Mouse (Mus musculus): ENCODE measurements at regions not wholly inside any gene's neighbourhood (a gene's known extent, or its start where the extent isn't known, plus 50 kb on each side); places are given as distances from the start of the nearest gene placed in this dataset.

DNA sequence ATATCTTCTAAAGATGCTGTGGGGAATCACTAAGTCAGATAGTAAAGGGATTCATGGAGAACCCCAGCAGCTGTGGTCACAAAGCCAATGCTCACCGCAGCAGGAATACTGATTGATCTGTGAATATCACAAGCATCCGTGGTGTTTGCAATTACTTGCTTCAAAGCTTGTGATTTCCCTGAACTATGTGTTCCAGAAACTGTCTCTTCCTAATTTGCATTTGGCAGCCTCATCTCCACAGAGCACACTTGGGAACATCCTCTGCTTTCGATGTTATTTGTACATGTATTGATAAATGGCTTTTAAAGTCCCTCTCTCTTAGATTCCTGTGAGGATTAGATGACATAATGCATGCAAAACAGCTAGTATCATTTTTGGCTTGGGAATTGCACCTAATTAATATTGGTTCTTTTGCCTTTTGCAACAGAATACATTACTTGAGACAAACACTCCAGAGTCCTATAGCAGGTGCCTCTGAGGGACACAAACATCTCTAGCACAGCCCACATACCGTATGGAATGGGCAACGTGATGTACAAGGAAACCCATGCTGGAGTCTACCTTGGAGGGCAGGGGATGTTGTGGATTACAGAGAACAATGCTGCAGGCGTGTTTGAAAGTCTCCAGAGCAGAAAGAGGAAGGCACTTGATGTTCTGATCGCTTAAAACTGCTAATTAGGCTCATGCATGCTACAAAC lies 211.0 kb downstream of the Nuak1 start:
- no peak for DNase-seq (ENCODE audit: low spot score)
- H3K9ac ChIP-seq (ENCODE audit: low read depth, low read length, severe bottlenecking) = no peak overlapping the region
- ATAC-seq (ENCODE audit: low FRiP score, low read depth) = no peak
- no peak for TF ChIP-seq POLR2A (IDR thresholded peaks at IDR 0.05; ENCODE audit: borderline replicate concordance, extremely low read depth, insufficient read depth, insufficient read length)
- no peak overlapping the region for H3K4me2 ChIP-seq (replicated peaks; ENCODE audit: low read depth, low read length, severe bottlenecking)
- no peaks in the 10 kb centered on the region for H3K9me3 ChIP-seq (ENCODE audit: control insufficient read depth, low read length)
- no peak overlapping the region for H3K4me3 ChIP-seq (replicated peaks; ENCODE audit: low read length)
- H3K4me1 ChIP-seq (ENCODE audit: control insufficient read depth, insufficient read depth, low read length) = no peaks in the 10 kb centered on the region
- H3K36me3 ChIP-seq (ENCODE audit: control insufficient read depth, insufficient read depth, low read length) = no peaks in the 10 kb centered on the region
- no peaks in the 10 kb centered on the region for H3K27me3 ChIP-seq (ENCODE audit: control insufficient read depth, insufficient read depth, low read length)
- WGBS = 73% methylated on average over 7 of the region's 7 CpGs
- no peak overlapping the region for H3K27ac ChIP-seq (replicated peaks; ENCODE audit: low read depth, low read length)

DNA sequence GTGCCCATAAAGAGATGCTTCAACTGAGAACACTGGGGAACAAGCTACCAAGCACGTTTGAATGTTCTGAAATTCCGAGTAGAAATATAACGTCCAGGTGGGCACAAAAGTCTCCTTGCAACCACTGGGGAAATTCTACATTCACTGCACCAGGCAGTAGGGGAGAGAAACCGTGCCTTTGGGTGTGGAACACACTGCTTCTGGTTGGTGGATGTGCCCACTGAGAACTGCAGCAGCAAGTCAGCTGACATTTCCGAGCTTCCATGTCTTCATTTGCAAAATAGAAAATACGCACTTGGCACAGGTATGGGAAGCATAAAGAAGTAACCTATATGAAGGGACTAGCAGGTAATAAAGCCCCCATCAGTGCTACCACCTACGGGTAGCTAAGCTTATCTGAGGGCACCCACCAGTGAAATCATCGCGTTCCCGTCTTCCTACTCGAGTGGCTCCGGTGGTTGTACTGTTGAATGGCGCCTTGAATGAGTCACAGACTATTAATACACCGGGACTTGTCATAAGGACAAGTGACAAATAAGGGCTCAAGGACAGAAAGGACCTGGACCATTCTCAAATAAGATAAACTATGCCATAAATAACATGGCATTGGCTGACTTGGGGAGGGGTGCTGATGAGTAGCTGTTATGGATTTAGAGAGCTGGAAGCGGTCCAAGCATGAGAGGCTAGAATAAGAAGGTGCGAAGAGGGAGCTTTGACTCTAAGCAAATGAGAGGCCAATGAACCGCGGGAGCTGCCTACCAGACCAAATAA lies 210.2 kb downstream of the Nuak1 start:
- TF ChIP-seq POLR2A (IDR thresholded peaks at IDR 0.05; ENCODE audit: borderline replicate concordance, extremely low read depth, insufficient read depth, insufficient read length) = no peak
- Histone ChIP-seq H3K27ac (replicated peaks; ENCODE audit: low read depth, low read length) (no peak overlapping the region), H3K4me2 (replicated peaks; ENCODE audit: low read depth, low read length, severe bottlenecking) (no peak overlapping the region), H3K27me3 (ENCODE audit: control insufficient read depth, insufficient read depth, low read length) (no peaks in the 10 kb centered on the region), H3K9me3 (ENCODE audit: control insufficient read depth, low read length) (no peaks in the 10 kb centered on the region), H3K4me1 (ENCODE audit: control insufficient read depth, insufficient read depth, low read length) (no peaks in the 10 kb centered on the region), H3K9ac (ENCODE audit: low read depth, low read length, severe bottlenecking) (no peak overlapping the region), H3K4me3 (replicated peaks; ENCODE audit: low read length) (no peak overlapping the region), H3K36me3 (ENCODE audit: control insufficient read depth, insufficient read depth, low read length) (no peaks in the 10 kb centered on the region)
- ATAC-seq (ENCODE audit: low FRiP score, low read depth) = no peak
- no peak for DNase-seq (ENCODE audit: low spot score)
- 86% methylated on average over 18 of the region's 18 CpGs for WGBS

DNA sequence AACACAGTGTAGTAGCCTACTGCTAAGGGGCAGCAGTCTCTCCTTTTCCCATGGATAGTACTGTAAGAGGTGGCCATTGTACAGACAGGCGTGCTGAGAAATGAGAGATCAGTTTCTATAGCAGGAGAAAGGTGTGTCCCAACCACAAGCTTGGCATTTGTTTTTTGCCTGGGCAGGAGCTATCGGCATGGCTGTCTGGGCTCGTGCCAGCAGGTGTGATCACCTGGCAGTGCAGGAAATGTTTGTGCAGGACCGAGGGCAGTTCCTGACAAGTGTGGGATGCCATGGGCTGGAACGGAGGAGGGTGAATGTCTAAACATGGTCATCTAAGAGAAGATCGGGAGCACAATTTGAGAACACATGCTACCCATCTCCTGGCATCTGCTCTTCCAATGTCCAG lies 205.4 kb downstream of the Nuak1 start:
- ATAC-seq (ENCODE audit: low FRiP score, low read depth) (no peak), DNase-seq (ENCODE audit: low spot score) (no peak)
- Histone ChIP-seq H3K4me3 (replicated peaks; ENCODE audit: low read length) (no peak overlapping the region), H3K9ac (ENCODE audit: low read depth, low read length, severe bottlenecking) (no peak overlapping the region), H3K9me3 (ENCODE audit: control insufficient read depth, low read length) (no peaks in the 10 kb centered on the region), H3K4me1 (ENCODE audit: control insufficient read depth, insufficient read depth, low read length) (no peaks in the 10 kb centered on the region), H3K4me2 (replicated peaks; ENCODE audit: low read depth, low read length, severe bottlenecking) (no peak overlapping the region), H3K27me3 (ENCODE audit: control insufficient read depth, insufficient read depth, low read length) (no peaks in the 10 kb centered on the region), H3K27ac (replicated peaks; ENCODE audit: low read depth, low read length) (no peak overlapping the region), H3K36me3 (ENCODE audit: control insufficient read depth, insufficient read depth, low read length) (no peaks in the 10 kb centered on the region)
- WGBS = 86% methylated on average over 6 of the region's 6 CpGs
- no peak for TF ChIP-seq POLR2A (IDR thresholded peaks at IDR 0.05; ENCODE audit: borderline replicate concordance, extremely low read depth, insufficient read depth, insufficient read length)

DNA sequence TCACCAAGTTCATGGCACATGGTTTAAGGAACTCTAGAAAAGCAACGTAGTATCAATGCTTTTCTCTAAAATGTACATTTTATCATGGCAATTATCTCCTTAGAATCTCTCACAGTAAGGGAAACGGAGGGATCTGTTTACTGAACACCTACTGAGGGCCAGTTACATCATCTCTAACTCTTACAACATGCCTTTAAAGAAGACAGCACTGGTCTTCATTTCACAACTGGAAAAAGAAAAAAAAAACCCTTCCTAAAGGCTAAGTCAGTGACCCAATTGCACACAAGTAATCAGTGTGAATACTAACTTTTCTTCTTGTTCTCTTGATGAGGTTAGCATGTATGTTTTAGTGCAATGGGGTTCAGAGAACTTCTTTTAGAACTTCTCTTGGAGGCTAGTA lies 204.2 kb downstream of the Nuak1 start:
- no peak overlapping the region for H3K4me2 ChIP-seq (replicated peaks; ENCODE audit: low read depth, low read length, severe bottlenecking)
- no peaks in the 10 kb centered on the region for H3K27me3 ChIP-seq (ENCODE audit: control insufficient read depth, insufficient read depth, low read length)
- no peak overlapping the region for H3K27ac ChIP-seq (replicated peaks; ENCODE audit: low read depth, low read length)
- TF ChIP-seq POLR2A (IDR thresholded peaks at IDR 0.05; ENCODE audit: borderline replicate concordance, extremely low read depth, insufficient read depth, insufficient read length) = no peak
- no peak overlapping the region for H3K4me3 ChIP-seq (replicated peaks; ENCODE audit: low read length)
- DNase-seq (ENCODE audit: low spot score) (no peak), ATAC-seq (ENCODE audit: low FRiP score, low read depth) (no peak)
- 71% methylated on average over 2 of the region's 2 CpGs for WGBS
- no peaks in the 10 kb centered on the region for H3K4me1 ChIP-seq (ENCODE audit: control insufficient read depth, insufficient read depth, low read length)
- H3K9ac ChIP-seq (ENCODE audit: low read depth, low read length, severe bottlenecking) = no peak overlapping the region
- H3K36me3 ChIP-seq (ENCODE audit: control insufficient read depth, insufficient read depth, low read length) = no peaks in the 10 kb centered on the region
- 0 out of 2 replicates have a peak, but pooled peaks cover 4% of the 10 kb centered on the region for H3K9me3 ChIP-seq (ENCODE audit: control insufficient read depth, low read length)

DNA sequence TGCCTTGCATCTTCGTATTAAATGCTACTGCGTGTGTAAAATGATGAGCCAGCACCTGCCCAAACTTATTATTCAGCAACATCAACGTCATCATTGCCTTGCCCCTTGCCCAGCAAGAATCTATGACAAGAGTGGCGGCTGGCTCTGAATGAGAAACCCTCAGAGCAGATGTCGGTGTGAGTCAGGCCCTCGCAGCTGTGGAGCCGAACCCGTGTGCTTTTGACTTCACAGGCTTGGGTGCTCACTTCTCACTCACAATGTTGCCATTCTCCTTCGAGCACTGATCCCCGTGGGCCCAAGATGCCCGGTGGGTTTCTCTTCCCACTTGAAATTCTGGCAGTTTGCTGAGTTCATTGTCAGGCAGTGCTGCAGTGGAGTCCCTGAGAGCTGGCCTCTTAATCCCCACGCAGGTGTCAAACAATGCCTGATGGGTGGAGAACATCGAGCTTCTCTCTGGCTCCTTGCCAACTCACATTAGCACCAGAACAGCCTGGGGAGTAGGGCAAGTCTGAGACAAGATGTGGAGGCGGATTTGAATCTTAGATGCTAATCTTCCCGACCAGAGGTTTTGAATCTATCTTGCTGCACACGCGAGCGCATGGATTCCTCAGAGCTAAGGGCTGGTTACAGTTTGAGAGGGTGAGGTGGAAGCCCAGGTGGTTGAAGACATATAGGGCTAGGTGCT lies 202.0 kb downstream of the Nuak1 start:
- H3K4me1 ChIP-seq (ENCODE audit: control insufficient read depth, insufficient read depth, low read length) = no peaks in the 10 kb centered on the region
- no peak overlapping the region for H3K27ac ChIP-seq (replicated peaks; ENCODE audit: low read depth, low read length)
- H3K4me2 ChIP-seq (replicated peaks; ENCODE audit: low read depth, low read length, severe bottlenecking) = no peak overlapping the region
- ATAC-seq (ENCODE audit: low FRiP score, low read depth) = no peak
- H3K27me3 ChIP-seq (ENCODE audit: control insufficient read depth, insufficient read depth, low read length) = no peaks in the 10 kb centered on the region
- DNase-seq (ENCODE audit: low spot score) = peak; percentile 44
- no peaks in the 10 kb centered on the region for H3K36me3 ChIP-seq (ENCODE audit: control insufficient read depth, insufficient read depth, low read length)
- 61% methylated on average over 18 of the region's 18 CpGs for WGBS
- H3K4me3 ChIP-seq (replicated peaks; ENCODE audit: low read length) = no peak overlapping the region
- no peak overlapping the region for H3K9ac ChIP-seq (ENCODE audit: low read depth, low read length, severe bottlenecking)
- TF ChIP-seq POLR2A (IDR thresholded peaks at IDR 0.05; ENCODE audit: borderline replicate concordance, extremely low read depth, insufficient read depth, insufficient read length) = no peak
- H3K9me3 ChIP-seq (ENCODE audit: control insufficient read depth, low read length) = peaks cover 21% of the 10 kb centered on the region; the same call in 1 of the 2 replicates

Measured in limb, embryonic 14.5 days (tissue).